Mouse (Mus musculus) limb, embryonic 11.5 days (tissue): ENCODE data around the gene Sbp. TPM values are rescaled to one million over a fixed set of nuclear protein-coding genes. Genes with fewer than 3 reads are reported as not detected.
"Not testable (repeated sequence)": the region's sequence is repeated elsewhere in the genome, so short reads cannot be mapped to it uniquely, and the experiment has no call there.

Experiments
- ATAC-seq: fragments of 200-750 bp; cut with Nextera tagmentation; 2 replicates; pipeline ENCODE4 v1.8.0; 2017; ENCODE audit warnings: low read depth; ENCODE audit not compliant: insufficient number of reproducible peaks, low FRiP score, low TSS enrichment
- DNase-seq: peaks from one replicate; pipeline ENCODE4 v3.0.0-alpha.2; 2015; ENCODE audit warnings: low spot score
- H3K27ac ChIP-seq: fragments of 300-500 bp; sonication (generic); replicated peaks from 2 replicates; pipeline ENCODE4 v1.5.1; 2014; ENCODE audit warnings: low read depth, mild to moderate bottlenecking, low read length
- H3K27me3 ChIP-seq: fragments of 300-500 bp; sonication (generic); 2 replicates; pipeline ENCODE4 v1.6.1; 2014; ENCODE audit warnings: mild to moderate bottlenecking, low read length, mixed read lengths; ENCODE audit not compliant: control insufficient read depth, insufficient read depth
- H3K36me3 ChIP-seq: fragments of 300-500 bp; sonication (generic); 2 replicates; pipeline ENCODE4 v1.6.1; 2014; ENCODE audit warnings: mild to moderate bottlenecking, low read length, moderate library complexity, mixed read lengths; ENCODE audit not compliant: control insufficient read depth, insufficient read depth
- H3K4me1 ChIP-seq: fragments of 300-500 bp; sonication (generic); 2 replicates; pipeline ENCODE4 v1.6.1; 2014; ENCODE audit warnings: low read length, mixed read lengths; ENCODE audit not compliant: control insufficient read depth, insufficient read depth
- H3K4me2 ChIP-seq: fragments of 300-500 bp; sonication (generic); 2 replicates; pipeline ENCODE4 v1.6.1; 2014; ENCODE audit warnings: low read depth, mild to moderate bottlenecking, moderate library complexity; ENCODE audit not compliant: severe bottlenecking
- H3K4me3 ChIP-seq: fragments of 300-500 bp; sonication (generic); 2 replicates; pipeline ENCODE4 v1.5.1; 2014; ENCODE audit warnings: low read depth, low read length
- H3K9ac ChIP-seq: fragments of 300-500 bp; sonication (generic); 2 replicates; pipeline ENCODE4 v1.6.1; 2014; ENCODE audit warnings: mild to moderate bottlenecking, low read length
- H3K9me3 ChIP-seq: fragments of 300-500 bp; sonication (generic); 2 replicates; pipeline ENCODE4 v1.6.1; 2016; ENCODE audit warnings: low read length; ENCODE audit not compliant: control insufficient read depth
- WGBS: fragments of 180-500 bp; shearing (Covaris S2); extraction: QIAGEN DNeasy Blood & Tissue Kit; methylation state at CpG from one replicate; pipeline ENCODE4 v1.1.7; 2014; 5-methylcytosine and 5-hydroxymethylcytosine counted together
- polyA plus RNA-seq: library from polyadenylated mRNA; unstranded; fragments of >200 nt; fragmentation: Nextera tagmentation; extraction: Ambion mirVana; gene quantifications from 2 replicates; pipeline ENCODE4 v1.2.1, GENCODE M21; 2014

Gene Sbp
- not detected in 2 replicates for polyA plus RNA-seq

DNA sequence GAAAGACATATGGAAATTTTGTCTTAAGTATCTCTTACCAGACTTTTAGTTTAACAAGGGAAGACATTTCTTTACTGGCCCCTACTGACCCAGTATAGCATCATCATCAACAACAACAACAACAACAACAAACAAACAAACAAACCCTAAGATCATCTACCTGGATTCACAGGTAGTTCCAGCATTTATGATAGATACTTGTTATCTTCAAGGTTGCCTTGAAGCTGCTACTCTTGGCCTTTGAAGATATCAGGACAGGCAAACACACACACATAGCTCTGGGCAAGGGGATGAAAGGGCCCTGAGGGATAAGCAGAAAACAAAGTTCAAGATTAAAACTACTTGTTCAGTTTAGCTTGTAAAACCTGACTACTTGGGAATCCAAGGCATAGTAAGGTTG, at the start of gene Sbp:
Gene Sbp, plus strand, starts transcription at position 301 of the 400 bp plus-strand sequence.
- Histone ChIP-seq H3K27ac (no peak within 1 kb of the TSS), H3K4me2 (no peak within 1 kb of the TSS), H3K27me3 (no peaks in the 10 kb centered on the region), H3K4me3 (no peak within 1 kb of the TSS), H3K9me3 (no peaks in the 10 kb centered on the region), H3K4me1 (no peaks in the 10 kb centered on the region), H3K36me3 (no peaks in the 10 kb centered on the region), H3K9ac (no peak within 1 kb of the TSS)
- ATAC-seq (no peak), DNase-seq (no peak)

DNA sequence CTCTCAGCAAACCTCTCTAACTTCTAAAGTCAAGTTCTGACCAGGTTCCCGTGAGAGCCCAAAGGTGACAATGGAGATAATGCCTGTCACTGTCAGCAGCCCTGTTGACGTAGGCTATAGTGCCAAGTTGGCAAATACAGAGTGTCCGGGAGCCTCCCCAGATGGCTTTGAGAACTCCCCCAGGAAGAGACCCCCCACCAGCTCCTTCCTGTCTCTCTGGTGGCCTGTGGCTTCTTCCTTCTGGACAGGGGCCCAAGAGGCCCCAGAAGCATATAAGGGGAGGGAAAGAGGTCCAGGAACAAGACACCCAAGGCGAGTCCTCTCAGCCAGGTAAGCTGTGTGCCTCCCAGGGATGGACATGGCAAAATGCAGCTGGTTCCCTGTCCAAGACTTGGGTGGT, 24.3 kb upstream of the Sbp start, which contains the start of gene Dcpp3:
Gene Dcpp3, plus strand, starts transcription at position 301 of the 400 bp plus-strand sequence.
- not testable (repeated sequence) for H3K4me1 ChIP-seq, H3K9ac ChIP-seq, H3K9me3 ChIP-seq, H3K4me3 ChIP-seq, DNase-seq, H3K27me3 ChIP-seq, ATAC-seq, H3K36me3 ChIP-seq, H3K27ac ChIP-seq, H3K4me2 ChIP-seq
- WGBS, result 85% methylated on average over 4 of the region's 4 CpGs

DNA sequence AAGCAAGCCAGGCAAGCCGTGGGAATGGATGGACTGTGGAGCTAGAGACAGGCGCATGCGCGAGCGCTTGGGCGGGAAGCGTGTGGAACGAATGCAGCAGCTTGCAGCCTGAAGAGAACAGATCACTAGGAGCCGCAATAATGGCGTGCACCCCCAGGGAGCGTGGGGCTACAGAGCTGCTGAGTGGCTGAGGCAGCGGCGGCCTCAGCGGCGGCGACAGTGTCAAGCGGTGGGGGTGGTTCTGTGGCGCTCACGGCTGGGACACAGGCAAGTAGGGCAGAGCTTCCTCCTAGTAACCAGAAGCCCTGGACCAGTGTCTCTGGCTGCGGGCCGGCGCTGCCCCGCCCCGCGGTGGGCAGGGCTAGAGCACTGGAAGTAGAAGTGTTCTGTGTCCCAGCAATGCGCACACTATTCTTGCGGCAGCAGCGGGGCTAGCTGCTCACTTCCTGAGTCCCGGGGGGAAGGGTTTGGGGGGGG, 16.9 kb upstream of the Sbp start:
- DNase-seq (peak; percentile 93), ATAC-seq (peak; percentile 97)
- Histone ChIP-seq H3K36me3 (no peaks in the 10 kb centered on the region), H3K27ac (peak overlapping the region; percentile 93), H3K4me2 (peak overlapping the region; percentile 85), H3K4me3 (peak overlapping the region; percentile 53), H3K9me3 (no peaks in the 10 kb centered on the region), H3K9ac (peak overlapping the region; percentile 76), H3K27me3 (no peaks in the 10 kb centered on the region), H3K4me1 (peaks cover 3% of the 10 kb centered on the region; the same call in 1 of the 2 replicates)
- WGBS, result under 1% methylated on average over 29 of the region's 29 CpGs

DNA sequence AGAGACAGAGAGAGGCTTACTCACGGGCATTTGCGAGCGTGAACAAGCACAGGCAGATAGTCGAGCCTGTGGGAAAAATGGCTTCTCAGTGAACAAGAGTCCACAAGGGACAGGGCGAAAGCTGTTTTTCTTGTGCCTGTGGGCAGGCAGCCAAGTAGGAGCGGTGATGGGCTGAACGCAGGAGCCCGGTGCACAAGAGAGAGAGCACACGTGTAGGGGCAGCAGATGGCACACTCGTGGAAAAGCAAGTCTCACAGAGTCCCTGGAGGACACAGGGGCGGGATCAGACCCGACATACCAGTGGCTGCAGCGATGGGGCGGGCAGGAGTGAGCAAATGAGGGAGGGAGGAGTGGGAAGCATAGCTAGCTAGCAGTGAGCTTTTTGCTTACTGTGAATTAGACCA, 16.4 kb upstream of the Sbp start:
- Histone ChIP-seq H3K36me3 (no peaks in the 10 kb centered on the region), H3K27ac (peak overlapping the region; percentile 93), H3K9me3 (no peaks in the 10 kb centered on the region), H3K4me3 (peak overlapping the region; percentile 53), H3K27me3 (no peaks in the 10 kb centered on the region), H3K4me1 (peaks cover 3% of the 10 kb centered on the region; the same call in 1 of the 2 replicates), H3K4me2 (peak overlapping the region; percentile 85), H3K9ac (peak overlapping the region; percentile 76)
- DNase-seq (peak; percentile 74), ATAC-seq (peak; percentile 83)
- under 1% methylated on average over 14 of the region's 14 CpGs for WGBS

DNA sequence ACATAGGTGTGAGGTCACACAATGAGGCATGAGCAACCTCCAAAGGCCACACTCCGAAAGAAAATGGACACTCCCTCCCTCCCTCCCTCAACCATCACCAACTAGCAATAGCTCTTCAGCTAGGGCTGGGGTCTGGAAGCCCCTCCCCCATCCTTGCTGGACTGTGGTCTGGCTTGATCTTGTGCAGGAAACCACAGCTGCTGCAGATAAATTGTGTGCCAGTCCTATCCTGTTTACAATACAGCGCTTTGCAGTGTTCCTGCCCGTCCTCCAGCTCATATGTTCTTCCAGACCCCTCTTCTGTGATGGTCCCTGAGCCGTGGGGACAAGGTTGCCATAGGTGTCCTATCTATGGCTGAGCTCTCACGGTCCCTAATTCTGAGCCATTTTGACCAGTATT, 10.3 kb upstream of the Sbp start:
- no peaks in the 10 kb centered on the region for H3K4me1 ChIP-seq
- no peaks in the 10 kb centered on the region for H3K27me3 ChIP-seq
- H3K27ac ChIP-seq, result no peak overlapping the region
- no peak overlapping the region for H3K4me3 ChIP-seq
- H3K4me2 ChIP-seq, result no peak overlapping the region
- H3K9ac ChIP-seq, result no peak overlapping the region
- ATAC-seq (no peak), DNase-seq (no peak)
- H3K36me3 ChIP-seq, result no peaks in the 10 kb centered on the region
- 76% methylated on average over 5 of the region's 5 CpGs for WGBS
- no peaks in the 10 kb centered on the region for H3K9me3 ChIP-seq

DNA sequence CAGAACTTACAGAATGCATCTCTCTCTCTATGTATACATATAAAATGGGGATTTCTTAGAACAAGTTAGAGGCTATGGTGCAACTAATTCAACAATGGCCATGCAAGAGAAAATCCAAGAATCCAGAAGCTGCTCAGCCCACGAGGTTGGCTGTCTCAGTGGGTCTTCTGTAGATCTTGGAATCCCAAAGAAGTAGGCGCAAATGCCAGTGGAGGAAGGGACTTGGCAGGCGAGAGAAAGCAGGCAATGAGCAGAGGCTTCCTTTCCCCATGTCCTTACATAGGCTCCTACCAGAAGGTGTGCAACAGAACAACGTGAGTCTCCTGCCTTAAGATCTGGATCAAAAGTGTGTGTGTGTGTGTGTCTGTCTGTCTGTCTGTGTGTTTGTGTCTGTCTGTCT, 6.0 kb downstream of the Sbp start:
- H3K36me3 ChIP-seq, H3K4me3 ChIP-seq, ATAC-seq, H3K9me3 ChIP-seq, H3K4me1 ChIP-seq, H3K4me2 ChIP-seq, H3K9ac ChIP-seq, H3K27me3 ChIP-seq, DNase-seq, H3K27ac ChIP-seq: not testable (repeated sequence)
- WGBS, result 85% methylated on average over 4 of the region's 4 CpGs

DNA sequence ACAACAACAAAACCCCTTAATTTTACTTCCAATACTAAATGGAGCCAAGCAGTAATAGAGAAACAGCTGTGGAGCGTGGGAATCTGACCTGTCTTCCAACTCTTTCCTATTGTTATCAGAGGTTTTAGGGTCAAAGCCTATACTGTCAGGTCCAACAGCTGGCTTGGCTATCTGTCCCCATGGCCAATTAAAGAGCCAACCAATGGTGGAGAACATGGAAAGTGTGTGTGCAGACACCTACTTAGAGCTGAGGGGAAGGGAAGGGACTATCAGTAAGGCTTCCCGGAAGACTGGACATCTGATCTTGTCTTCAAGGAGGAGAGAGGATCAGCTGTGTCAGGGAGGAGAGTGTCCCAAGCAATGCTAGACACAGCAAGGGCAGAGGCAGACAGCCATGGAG, 7.6 kb downstream of the Sbp start:
- Histone ChIP-seq H3K4me3 (no peak overlapping the region), H3K9ac (no peak overlapping the region), H3K36me3 (no peaks in the 10 kb centered on the region)

DNA sequence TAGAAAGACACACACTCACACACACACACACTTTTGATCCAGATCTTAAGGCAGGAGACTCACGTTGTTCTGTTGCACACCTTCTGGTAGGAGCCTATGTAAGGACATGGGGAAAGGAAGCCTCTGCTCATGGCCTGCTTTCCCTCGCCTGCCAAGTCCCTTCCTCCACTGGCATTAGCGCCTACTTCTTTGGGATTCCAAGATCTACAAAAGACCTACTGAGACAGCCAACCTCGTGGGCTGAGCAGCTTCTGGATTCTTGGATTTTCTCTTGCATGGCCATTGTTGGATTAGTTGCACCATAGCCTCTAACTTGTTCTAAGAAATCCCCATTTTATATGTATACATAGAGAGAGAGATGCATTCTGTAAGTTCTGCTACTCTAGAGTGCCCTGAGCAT, 9.4 kb downstream of the Sbp start:
- not testable (repeated sequence) for H3K4me1 ChIP-seq, H3K27me3 ChIP-seq, H3K9me3 ChIP-seq, H3K9ac ChIP-seq, H3K4me3 ChIP-seq, H3K27ac ChIP-seq, ATAC-seq, H3K4me2 ChIP-seq, DNase-seq, H3K36me3 ChIP-seq
- 85% methylated on average over 4 of the region's 4 CpGs for WGBS

More for the DNA sequence above, 7.6 kb downstream of the Sbp start:
- H3K4me1 ChIP-seq, result no peaks in the 10 kb centered on the region
- DNase-seq (no peak), ATAC-seq (no peak)
- no peak overlapping the region for H3K4me2 ChIP-seq
- H3K27me3 ChIP-seq, result no peaks in the 10 kb centered on the region
- 89% methylated on average over 2 of the region's 2 CpGs for WGBS
- no peak overlapping the region for H3K27ac ChIP-seq
- H3K9me3 ChIP-seq, result no peaks in the 10 kb centered on the region

DNA sequence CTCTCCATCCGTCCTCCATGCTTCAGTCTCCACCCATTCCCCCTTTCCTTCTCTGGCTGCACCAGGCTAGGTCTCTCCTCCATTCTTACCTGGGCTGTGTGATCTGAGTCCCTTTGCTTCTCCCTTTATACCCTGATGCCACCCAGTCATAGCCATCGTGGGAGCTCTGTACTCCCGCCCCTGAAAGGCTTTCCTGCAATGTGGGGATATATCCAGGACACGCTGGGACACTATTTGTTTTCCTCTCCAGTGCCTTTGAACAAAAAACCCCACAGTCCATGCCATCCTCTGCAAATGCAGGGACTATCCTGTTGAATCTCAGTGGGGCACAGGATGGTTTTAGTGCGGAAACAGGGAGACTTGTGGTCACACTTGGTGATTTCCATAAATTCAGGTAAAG, 13.7 kb downstream of the Sbp start, which contains the start of gene Sbpl:
Gene Sbpl, minus strand, starts transcription at position 101 of the 400 bp plus-strand sequence.
- ATAC-seq, result no peak
- no peak within 1 kb of the TSS for H3K4me2 ChIP-seq
- H3K4me3 ChIP-seq, result no peak within 1 kb of the TSS

More for the DNA sequence above, 13.7 kb downstream of the Sbp start, which contains the start of gene Sbpl:
- Histone ChIP-seq H3K9me3 (no peaks in the 10 kb centered on the region), H3K9ac (no peak within 1 kb of the TSS), H3K27me3 (no peaks in the 10 kb centered on the region), H3K36me3 (no peaks in the 10 kb centered on the region), H3K4me1 (no peaks in the 10 kb centered on the region), H3K27ac (no peak within 1 kb of the TSS)
- DNase-seq, result no peak
- 85% methylated on average over 5 of the region's 5 CpGs for WGBS
